Mouse (Mus musculus) kidney, postnatal 0 days (tissue): ENCODE measurements at regions not wholly inside any gene's neighbourhood (a gene's known extent, or its start where the extent isn't known, plus 50 kb on each side); places are given as distances from the start of the nearest gene placed in this dataset.
A peak's percentile ranks its signal among the peaks of the same experiment; 100 is the strongest.
"Not testable (repeated sequence)": the region's sequence is repeated elsewhere in the genome, so short reads cannot be mapped to it uniquely, and the experiment has no call there.

Source experiments
- ATAC-seq: fragments of 200-750 bp; cut with Nextera tagmentation; replicated peaks from 2 replicates; pipeline ENCODE4 v1.8.0; 2017; ENCODE audit warnings: low read depth, moderate number of reproducible peaks, moderate TSS enrichment, moderate library complexity; ENCODE audit not compliant: low FRiP score
- DNase-seq: peaks from one replicate; pipeline ENCODE4 v3.0.0-alpha.2; 2016; ENCODE audit warnings: low spot score
- H3K27ac ChIP-seq: fragments of 300-500 bp; sonication (generic); 2 replicates; pipeline ENCODE4 v1.5.1; 2014; ENCODE audit warnings: mild to moderate bottlenecking
- H3K27me3 ChIP-seq: fragments of 300-500 bp; sonication (generic); 2 replicates; pipeline ENCODE4 v1.6.1; 2014; ENCODE audit warnings: low read length, mixed read lengths; ENCODE audit not compliant: insufficient read depth
- H3K36me3 ChIP-seq: fragments of 300-500 bp; sonication (generic); 2 replicates; pipeline ENCODE4 v1.6.1; 2014; ENCODE audit warnings: low read length, mixed read lengths; ENCODE audit not compliant: insufficient read depth
- H3K4me1 ChIP-seq: fragments of 300-500 bp; sonication (generic); replicated peaks from 2 replicates; pipeline ENCODE4 v1.6.1; 2014; ENCODE audit warnings: antibody characterized with exemption, low read length, mixed read lengths; ENCODE audit not compliant: insufficient read depth
- H3K4me2 ChIP-seq: fragments of 300-500 bp; sonication (generic); 2 replicates; pipeline ENCODE4 v1.6.1; 2014; ENCODE audit warnings: mild to moderate bottlenecking, low read length, moderate library complexity, mixed read lengths
- H3K4me3 ChIP-seq: fragments of 300-500 bp; sonication (generic); replicated peaks from 2 replicates; pipeline ENCODE4 v1.5.1; 2014; ENCODE audit warnings: low read depth, low read length
- H3K9ac ChIP-seq: fragments of 300-500 bp; sonication (generic); 2 replicates; pipeline ENCODE4 v1.6.1; 2014; ENCODE audit warnings: low read depth, low read length
- H3K9me3 ChIP-seq: fragments of 300-500 bp; sonication (generic); replicated peaks from 2 replicates; pipeline ENCODE4 v1.6.1; 2016; ENCODE audit warnings: low read length, inconsistent platforms, mixed read lengths
- CTCF ChIP-seq: IDR thresholded peaks from 2 replicates; pipeline ENCODE4 v1.5.1; 2016; ENCODE audit warnings: antibody characterized with exemption, low read depth, mild to moderate bottlenecking, moderate library complexity
- WGBS: fragments of 180-500 bp; shearing (Covaris S2); extraction: QIAGEN DNeasy Blood & Tissue Kit; methylation state at CpG from one replicate; pipeline ENCODE4 v1.1.7; 2014; 5-methylcytosine and 5-hydroxymethylcytosine counted together

GRCm38 (mm10) chrX:94785983-94786382 is 61.6 kb downstream of the Zxdb start:
- no peaks in the 10 kb centered on the region for H3K27me3 ChIP-seq
- no peak overlapping the region for H3K9ac ChIP-seq
- H3K4me3 ChIP-seq = no peak overlapping the region
- H3K27ac ChIP-seq = no peak overlapping the region
- H3K9me3 ChIP-seq = no peaks in the 10 kb centered on the region
- no peak for DNase-seq
- no peaks in the 10 kb centered on the region for H3K4me1 ChIP-seq
- 74% methylated on average over 5 of the region's 5 CpGs for WGBS
- ATAC-seq = no peak
- no peak for TF ChIP-seq CTCF
- no peaks in the 10 kb centered on the region for H3K36me3 ChIP-seq
- no peak overlapping the region for H3K4me2 ChIP-seq

DNA sequence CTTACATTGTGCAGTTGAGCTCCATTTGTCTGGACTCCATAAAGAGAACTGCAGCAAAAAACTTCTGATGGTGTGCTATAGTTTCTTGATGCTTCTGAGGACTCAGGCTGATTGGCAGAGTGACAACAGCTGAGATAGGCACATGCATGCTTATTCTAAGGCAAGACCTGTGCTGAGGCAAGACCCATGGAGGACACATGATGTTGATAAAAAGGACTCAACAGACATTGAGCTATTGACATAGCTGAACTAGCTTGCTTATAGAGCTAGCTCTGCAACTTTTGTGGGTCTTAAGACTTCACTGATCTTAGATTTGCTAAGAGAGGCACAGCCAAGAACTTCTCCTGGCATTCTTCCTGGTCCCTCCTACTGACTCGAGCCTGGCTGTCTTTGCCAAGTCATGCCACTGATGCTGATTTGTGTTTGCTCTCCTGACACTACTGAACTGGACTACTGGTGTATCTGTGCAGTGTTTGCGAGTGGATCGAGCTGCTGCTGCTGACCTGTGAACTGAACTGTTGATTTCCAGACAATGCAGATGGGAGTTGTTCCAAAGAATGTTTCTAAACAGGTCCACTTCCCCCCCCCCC is 64.1 kb downstream of the Zxdb start:
- no peak for DNase-seq

GRCm38 (mm10) chrX:94796845-94797244 is 72.5 kb downstream of the Zxdb start:
- not testable (repeated sequence) for DNase-seq, H3K9me3 ChIP-seq, H3K36me3 ChIP-seq, H3K4me3 ChIP-seq, H3K4me1 ChIP-seq, H3K4me2 ChIP-seq, H3K27ac ChIP-seq, H3K9ac ChIP-seq, H3K27me3 ChIP-seq
- ATAC-seq = peak; percentile 75
- WGBS = no CpG with 5 or more reads among the region's 37 CpGs

More for the DNA sequence above, 64.1 kb downstream of the Zxdb start:
- no peak overlapping the region for H3K4me2 ChIP-seq
- H3K36me3 ChIP-seq = no peaks in the 10 kb centered on the region
- H3K9me3 ChIP-seq = no peaks in the 10 kb centered on the region
- no peak overlapping the region for H3K9ac ChIP-seq
- no peaks in the 10 kb centered on the region for H3K27me3 ChIP-seq
- no peak for ATAC-seq
- TF ChIP-seq CTCF = no peak
- no peak overlapping the region for H3K27ac ChIP-seq
- no peaks in the 10 kb centered on the region for H3K4me1 ChIP-seq
- no peak overlapping the region for H3K4me3 ChIP-seq
- WGBS = 72% methylated on average over 3 of the region's 3 CpGs

DNA sequence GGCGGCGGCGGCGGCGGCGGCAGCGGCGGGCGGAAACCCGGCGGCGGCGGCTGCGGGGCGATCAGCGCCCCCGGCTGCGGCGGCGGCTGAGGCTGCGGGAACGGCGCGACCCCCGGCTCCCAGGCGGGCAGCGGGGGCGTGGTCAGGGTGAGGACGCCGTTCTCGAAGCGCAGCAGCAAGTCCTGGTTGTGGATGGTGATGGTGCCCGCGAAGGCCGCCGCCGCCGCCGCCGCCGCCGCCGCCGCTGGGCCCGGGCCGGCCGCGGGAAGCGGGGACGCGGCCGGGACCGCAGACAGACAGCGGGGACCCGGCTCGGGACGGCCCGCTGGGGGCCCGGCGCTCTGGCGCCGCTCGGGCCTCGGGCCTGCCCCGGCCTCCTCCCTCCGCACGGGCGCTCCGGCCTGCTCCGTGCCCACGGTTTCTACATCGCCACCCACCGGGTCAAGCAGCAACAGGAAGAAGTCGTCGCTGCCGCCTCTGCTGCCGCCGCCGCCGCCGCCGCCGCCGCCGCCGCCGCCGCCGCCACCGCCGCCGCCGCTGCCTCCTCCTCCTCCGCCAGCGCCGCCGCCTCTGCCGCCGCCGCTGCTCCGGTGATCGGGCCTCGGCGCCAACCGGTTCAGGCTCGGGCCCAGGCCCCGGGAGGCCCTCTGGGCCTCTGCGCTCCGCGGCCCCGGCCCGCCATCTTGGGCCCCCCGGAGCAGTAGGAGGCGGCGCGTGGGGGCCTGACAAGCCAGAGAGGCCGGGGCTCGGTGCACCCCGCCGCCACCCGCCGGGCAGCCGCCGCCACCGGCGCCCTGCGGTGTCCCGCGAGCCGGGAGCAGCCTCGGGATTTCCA is 73.2 kb downstream of the Zxdb start:
- H3K4me1 ChIP-seq, H3K27ac ChIP-seq, H3K9me3 ChIP-seq, H3K36me3 ChIP-seq, H3K4me2 ChIP-seq, DNase-seq, H3K27me3 ChIP-seq, H3K9ac ChIP-seq, H3K4me3 ChIP-seq: not testable (repeated sequence)
- ATAC-seq = peak; percentile 71
- WGBS = no CpG with 5 or more reads among the region's 131 CpGs

DNA sequence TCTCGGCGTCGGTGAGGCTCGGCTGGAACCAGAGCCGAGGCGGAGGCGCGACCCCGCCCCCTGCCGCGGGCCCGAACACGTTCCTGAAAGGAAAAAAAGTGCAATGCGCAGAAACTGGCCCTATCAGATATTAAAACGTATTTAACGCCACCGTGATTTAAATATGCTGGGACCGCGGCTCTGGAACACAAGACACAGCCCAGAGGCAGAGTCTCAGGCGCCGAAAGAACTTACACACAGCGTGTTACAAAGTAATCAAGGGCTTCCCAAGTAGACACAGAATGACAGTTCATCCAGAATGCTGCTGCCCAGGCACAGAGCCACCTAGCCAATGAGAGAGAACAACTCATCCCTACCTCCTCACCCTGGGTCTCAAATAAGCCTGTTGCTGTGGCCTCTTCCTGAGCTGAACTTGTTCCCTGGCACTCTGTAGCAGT is 73.8 kb downstream of the Zxdb start:
- H3K27me3 ChIP-seq, H3K36me3 ChIP-seq, H3K9ac ChIP-seq, H3K4me1 ChIP-seq, H3K27ac ChIP-seq, H3K4me2 ChIP-seq, H3K4me3 ChIP-seq, H3K9me3 ChIP-seq, DNase-seq: not testable (repeated sequence)
- WGBS = no CpG with 5 or more reads among the region's 22 CpGs
- ATAC-seq = peak; percentile 61

DNA sequence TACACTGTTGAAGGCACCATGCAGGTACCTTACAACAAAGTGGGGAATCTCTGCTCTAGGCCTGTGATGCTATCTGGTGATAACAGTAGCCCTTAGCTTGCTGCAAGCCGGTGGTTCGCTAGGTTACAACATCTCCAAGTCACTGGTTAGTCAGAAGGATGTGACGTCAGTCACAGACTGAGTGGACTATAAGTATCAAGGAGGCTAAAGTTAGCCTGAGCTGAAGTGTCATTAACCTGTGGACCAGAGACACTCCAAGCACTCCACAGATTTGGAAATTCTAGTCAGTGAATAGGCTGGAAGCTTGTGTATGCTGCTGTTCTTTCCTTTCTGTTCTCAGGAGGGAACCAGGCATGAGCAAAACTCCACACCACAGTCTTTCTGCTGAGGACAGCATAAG is 88.4 kb downstream of the Zxdb start:
- H3K4me2 ChIP-seq, H3K9me3 ChIP-seq, H3K4me1 ChIP-seq, H3K27me3 ChIP-seq, H3K27ac ChIP-seq, ATAC-seq, H3K9ac ChIP-seq, DNase-seq, H3K36me3 ChIP-seq, H3K4me3 ChIP-seq: not testable (repeated sequence)
- WGBS = no CpG with 5 or more reads among the region's 3 CpGs

- DNase-seq, ATAC-seq, H3K4me3 ChIP-seq, H3K36me3 ChIP-seq, H3K4me2 ChIP-seq, H3K9ac ChIP-seq, H3K4me1 ChIP-seq, H3K27ac ChIP-seq, H3K27me3 ChIP-seq, H3K9me3 ChIP-seq: not testable (repeated sequence)
- WGBS = 87% methylated on average over 6 of the region's 6 CpGs
These were observed 103.2 kb downstream of the Zxdb start for GRCm38 (mm10) chrX:94827524-94827923.
